Mouse (Mus musculus): Measurements from ENCODE around the gene Rcor3. TPM values are rescaled to one million over a fixed set of nuclear protein-coding genes. Genes with fewer than 3 reads are reported as not detected.

Gene Rcor3
- polyA plus RNA-seq, 1 experiment from 2014 or later, result 9.0 TPM

- Histone ChIP-seq H3K9me3 (replicated peaks) (peaks cover 6% of the 10 kb centered on the region), H3K4me1 (replicated peaks) (peaks cover 5% of the 10 kb centered on the region), H3K36me3 (peaks cover 62% of the 10 kb centered on the region), H3K27ac (no peak overlapping the region), H3K4me3 (replicated peaks) (no peak overlapping the region), H3K27me3 (no peaks in the 10 kb centered on the region), H3K9ac (no peak overlapping the region), H3K4me2 (no peak overlapping the region)
- WGBS (ENCODE audit: insufficient replicate concordance), result 69% methylated on average over 8 of the region's 8 CpGs
- ATAC-seq (ENCODE audit: low read depth), result no peak
- no peak for DNase-seq
Observed at GRCm38 (mm10) chr1:192063209-192063946, 74.5 kb downstream of the Rcor3 start.

GRCm38 (mm10) chr1:192062682-192063081 lies 75.2 kb downstream of the Rcor3 start:
- Histone ChIP-seq H3K9me3 (replicated peaks) (peaks cover 6% of the 10 kb centered on the region), H3K27ac (no peak overlapping the region), H3K4me3 (replicated peaks) (no peak overlapping the region), H3K27me3 (no peaks in the 10 kb centered on the region), H3K36me3 (peaks cover 56% of the 10 kb centered on the region), H3K9ac (no peak overlapping the region), H3K4me1 (replicated peaks) (no peaks in the 10 kb centered on the region), H3K4me2 (no peak overlapping the region)
- no peak for DNase-seq
- 71% methylated on average over 14 of the region's 14 CpGs for WGBS (ENCODE audit: insufficient replicate concordance)
- no peak for ATAC-seq (ENCODE audit: low read depth)

GRCm38 (mm10) chr1:192061666-192062306 lies 76.1 kb downstream of the Rcor3 start:
- ATAC-seq (ENCODE audit: low read depth), result no peak; the same call in 1 of the 2 replicates
- peaks cover 6% of the 10 kb centered on the region for H3K9me3 ChIP-seq (replicated peaks)
- 64% methylated on average over 4 of the region's 4 CpGs for WGBS (ENCODE audit: insufficient replicate concordance)
- no peak overlapping the region for H3K4me3 ChIP-seq (replicated peaks)
- H3K36me3 ChIP-seq, result peaks cover 58% of the 10 kb centered on the region
- no peaks in the 10 kb centered on the region for H3K27me3 ChIP-seq
- no peak overlapping the region for H3K4me2 ChIP-seq
- H3K4me1 ChIP-seq (replicated peaks), result no peaks in the 10 kb centered on the region
- no peak overlapping the region for H3K9ac ChIP-seq
- DNase-seq, result no peak
- H3K27ac ChIP-seq, result no peak overlapping the region

- 84% methylated on average over 10 of the region's 10 CpGs for WGBS (ENCODE audit: insufficient replicate concordance)
Observed at GRCm38 (mm10) chr1:192058911-192059310, 79.0 kb downstream of the Rcor3 start.

GRCm38 (mm10) chr1:192053726-192054125 lies 84.1 kb downstream of the Rcor3 start:
- H3K4me3 ChIP-seq (replicated peaks), result no peak overlapping the region
- H3K27ac ChIP-seq, result no peak overlapping the region
- no peak overlapping the region for H3K4me2 ChIP-seq
- H3K9ac ChIP-seq, result no peak overlapping the region
- H3K36me3 ChIP-seq, result peaks cover 25% of the 10 kb centered on the region
- 75% methylated on average over 3 of the region's 3 CpGs for WGBS (ENCODE audit: insufficient replicate concordance)
- H3K4me1 ChIP-seq (replicated peaks), result no peaks in the 10 kb centered on the region
- ATAC-seq (ENCODE audit: low read depth) (no peak), DNase-seq (no peak)
- H3K27me3 ChIP-seq, result no peaks in the 10 kb centered on the region
- H3K9me3 ChIP-seq (replicated peaks), result no peaks in the 10 kb centered on the region

More at GRCm38 (mm10) chr1:192058911-192059310, 79.0 kb downstream of the Rcor3 start:
- DNase-seq (no peak), ATAC-seq (ENCODE audit: low read depth) (no peak)
- H3K9me3 ChIP-seq (replicated peaks), result peaks cover 6% of the 10 kb centered on the region
- H3K4me2 ChIP-seq, result no peak overlapping the region
- no peak overlapping the region for H3K4me3 ChIP-seq (replicated peaks)
- peaks cover 42% of the 10 kb centered on the region for H3K36me3 ChIP-seq
- no peak overlapping the region for H3K27ac ChIP-seq
- H3K4me1 ChIP-seq (replicated peaks), result no peaks in the 10 kb centered on the region
- no peak overlapping the region for H3K9ac ChIP-seq
- no peaks in the 10 kb centered on the region for H3K27me3 ChIP-seq

- H3K36me3 ChIP-seq, result peaks cover 25% of the 10 kb centered on the region
- H3K4me2 ChIP-seq, result no peak overlapping the region
- WGBS (ENCODE audit: insufficient replicate concordance), result 85% methylated on average over 5 of the region's 5 CpGs
- H3K9ac ChIP-seq, result no peak overlapping the region
- no peaks in the 10 kb centered on the region for H3K27me3 ChIP-seq
- no peaks in the 10 kb centered on the region for H3K4me1 ChIP-seq (replicated peaks)
- no peak for ATAC-seq (ENCODE audit: low read depth)
- DNase-seq, result no peak
- no peaks in the 10 kb centered on the region for H3K9me3 ChIP-seq (replicated peaks)
- H3K27ac ChIP-seq, result no peak overlapping the region
- H3K4me3 ChIP-seq (replicated peaks), result no peak overlapping the region
Observed at GRCm38 (mm10) chr1:192052986-192053385, 84.9 kb downstream of the Rcor3 start.

- no peak overlapping the region for H3K27ac ChIP-seq
- no peak overlapping the region for H3K9ac ChIP-seq
- H3K4me3 ChIP-seq (replicated peaks), result no peak overlapping the region
- H3K27me3 ChIP-seq, result no peaks in the 10 kb centered on the region
- no peak for ATAC-seq (ENCODE audit: low read depth)
- H3K9me3 ChIP-seq (replicated peaks), result no peaks in the 10 kb centered on the region
- 77% methylated on average over 8 of the region's 8 CpGs for WGBS (ENCODE audit: insufficient replicate concordance)
- no peak overlapping the region for H3K4me2 ChIP-seq
- H3K4me1 ChIP-seq (replicated peaks), result no peaks in the 10 kb centered on the region
- peaks cover 25% of the 10 kb centered on the region for H3K36me3 ChIP-seq
- no peak for DNase-seq
Observed at GRCm38 (mm10) chr1:192052461-192052860, 85.4 kb downstream of the Rcor3 start.

Other genes with a start within 250 kb of the Rcor3 start
- gene Slc30a1, start 231.3 kb downstream of the Rcor3 start, polyA plus RNA-seq (2015; fragmentation: Nextera tagmentation; extraction: Ambion mirVana), result 2.7 and 3.0 TPM in 2 replicates
- 0.06 and 0.14 TPM in 2 replicates for gene Rd3, start 160.7 kb downstream of the Rcor3 start, polyA plus RNA-seq (2015; fragmentation: Nextera tagmentation; extraction: Ambion mirVana)
- 8.1 and 9.0 TPM in 2 replicates for gene Traf5, start 45.5 kb downstream of the Rcor3 start, polyA plus RNA-seq (2015; fragmentation: Nextera tagmentation; extraction: Ambion mirVana)
- 0.02 TPM in 2 replicates for gene Kcnh1, start 52.7 kb upstream of the Rcor3 start, polyA plus RNA-seq (2015; fragmentation: Nextera tagmentation; extraction: Ambion mirVana)

Data from liver, embryonic 13.5 days (tissue).